In the genomic region with DNA sequence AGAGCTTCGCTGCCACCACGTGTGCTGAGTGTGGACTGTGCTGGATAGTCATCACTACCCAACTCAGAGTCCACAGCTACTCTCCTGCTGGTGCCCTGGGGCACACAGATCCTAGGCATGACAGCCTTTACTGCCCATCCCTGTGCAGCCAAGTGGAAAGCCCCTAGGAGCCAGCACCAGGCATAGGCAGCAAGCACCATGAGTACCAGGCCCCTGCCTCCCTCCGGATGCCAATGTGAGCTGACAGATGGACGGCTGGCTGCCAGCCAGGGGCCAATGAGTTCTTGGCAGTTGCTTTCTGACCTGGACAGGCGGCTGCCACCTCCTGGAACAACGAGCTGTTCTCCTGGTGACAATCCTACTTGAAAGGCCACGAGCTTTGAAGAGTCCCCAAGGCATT, we compare ENCODE assay signal across 10 mouse cellular contexts.
A peak's percentile ranks its signal among the peaks of the same experiment; 100 is the strongest.
DNase-seq lines count a peak whose midpoint lies in the region; ATAC-seq and TF ChIP-seq lines count a peak whose summit lies in the region.
"Had no signal": no experiment of that assay in that cellular context is flagged by ENCODE, and none has a peak within 500 bp of the region (broad histone marks: within the 10 kb centered on the region; RNA-seq: fewer than 3 reads in every experiment).

No protein-coding gene starts in this region.

- H3K27me3 ChIP-seq in hindbrain, embryonic 16.5 days (replicated peaks; ENCODE audit: control insufficient read depth, insufficient read depth, low read length): no peaks in the 10 kb centered on the region
- H3K27me3 ChIP-seq: neural tube, embryonic 12.5 days had no signal

- H3K4me2 ChIP-seq in hindbrain, embryonic 16.5 days (ENCODE audit: low read length): no peak overlapping the region
- H3K4me2 ChIP-seq: neural tube, embryonic 12.5 days had no signal

- no peak overlapping the region for H3K4me3 ChIP-seq in hindbrain, embryonic 16.5 days (ENCODE audit: low read length)
- H3K4me3 ChIP-seq in left cerebral cortex, adult 2 months: no peak overlapping the region
- H3K4me3 ChIP-seq: neural tube, embryonic 12.5 days had no signal

- intact Hi-C loops in left cerebral cortex, adult 2 months (cut with DNase I): no loop called here

- 45% methylated on average over 7 of the region's 7 CpGs for WGBS in hindbrain, embryonic 16.5 days

- no peak overlapping the region for H3K27ac ChIP-seq in hindbrain, embryonic 16.5 days (ENCODE audit: low read depth, low read length)
- no peak overlapping the region for H3K27ac ChIP-seq in left cerebral cortex, adult 2 months
- H3K27ac ChIP-seq: liver, embryonic 14.5 days; neural tube, embryonic 12.5 days had no signal

- 0 out of 2 replicates have a peak, but pooled peaks cover 3% of the 10 kb centered on the region for H3K4me1 ChIP-seq in hindbrain, embryonic 16.5 days (ENCODE audit: control insufficient read depth, insufficient read depth, low read depth, low read length)

- ATAC-seq in frontal cortex, adult (ENCODE audit: low TSS enrichment): 0 out of 2 replicates have a peak, but pooled peaks have one; percentile 4
- peak; percentile 85 for ATAC-seq in hindbrain, embryonic 16.5 days
- no peak for ATAC-seq in megakaryocyte progenitor cell, adult 5-6 weeks (replicated peaks; ENCODE audit: poor library complexity)

- H3K9me3 ChIP-seq in hindbrain, embryonic 16.5 days (ENCODE audit: control insufficient read depth, low read length): no peaks in the 10 kb centered on the region
- H3K9me3 ChIP-seq: neural tube, embryonic 12.5 days had no signal

- no peaks in the 10 kb centered on the region for H3K36me3 ChIP-seq in hindbrain, embryonic 16.5 days (ENCODE audit: control insufficient read depth, insufficient read depth, low read length)
- H3K36me3 ChIP-seq: neural tube, embryonic 12.5 days had no signal

- DNase-seq in frontal cortex, adult 2 months (ENCODE audit: extremely low spot score in 1 of 2, low spot score in 1 of 2): no peak
- peak; percentile 33 for DNase-seq in testis, postnatal 14 days (ENCODE audit: low spot score)
- no peak for DNase-seq in testis, postnatal 10 days (ENCODE audit: low spot score)
- no peak for DNase-seq in ovary, adult 18-20 months (ENCODE audit: low spot score)
- DNase-seq in left cerebral cortex, adult 2 months (ENCODE audit: extremely low spot score in 1 of 2, low spot score in 2 of 2): no peak

- no peak overlapping the region for H3K9ac ChIP-seq in hindbrain, embryonic 16.5 days (ENCODE audit: low read depth, low read length)
- H3K9ac ChIP-seq: liver, embryonic 14.5 days; neural tube, embryonic 12.5 days had no signal

- no peak for TF ChIP-seq CTCF in left cerebral cortex, adult 2 months (IDR thresholded peaks at IDR 0.05)
